Mouse (Mus musculus): ENCODE data around the gene Afm. TPM values are rescaled to one million over a fixed set of nuclear protein-coding genes. Genes with fewer than 3 reads are reported as not detected.

The Afm gene
- 4.7 and 6.2 TPM in 2 replicates for polyA plus RNA-seq (2014; fragmentation: Nextera tagmentation; extraction: Ambion mirVana)

GRCm38 (mm10) chr5:90518356-90519100, at the start of gene Afm:
Afm (plus strand) TSS chr5:90518932.
- Histone ChIP-seq H3K4me3 (ENCODE audit: low read depth, low read length) (no peak within 1 kb of the TSS), H3K4me2 (replicated peaks; ENCODE audit: low read depth, low read length) (no peak within 1 kb of the TSS), H3K27me3 (ENCODE audit: control insufficient read depth, insufficient read depth, low read length) (no peaks in the 10 kb centered on the region), H3K27ac (ENCODE audit: low read length) (peak within 1 kb of the TSS; percentile 33; the same call in 1 of the 2 replicates), H3K4me1 (ENCODE audit: control insufficient read depth, insufficient read depth, low read length) (no peaks in the 10 kb centered on the region), H3K9me3 (ENCODE audit: control insufficient read depth, low read depth, low read length) (no peaks in the 10 kb centered on the region), H3K36me3 (ENCODE audit: control insufficient read depth, insufficient read depth, low read length) (no peaks in the 10 kb centered on the region), H3K9ac (replicated peaks; ENCODE audit: low read depth, low read length) (no peak within 1 kb of the TSS)
- no peak for ATAC-seq (ENCODE audit: insufficient number of reproducible peaks, insufficient read depth, low FRiP score, low read depth)
- 57% methylated on average over 6 of the region's 6 CpGs for WGBS

DNA sequence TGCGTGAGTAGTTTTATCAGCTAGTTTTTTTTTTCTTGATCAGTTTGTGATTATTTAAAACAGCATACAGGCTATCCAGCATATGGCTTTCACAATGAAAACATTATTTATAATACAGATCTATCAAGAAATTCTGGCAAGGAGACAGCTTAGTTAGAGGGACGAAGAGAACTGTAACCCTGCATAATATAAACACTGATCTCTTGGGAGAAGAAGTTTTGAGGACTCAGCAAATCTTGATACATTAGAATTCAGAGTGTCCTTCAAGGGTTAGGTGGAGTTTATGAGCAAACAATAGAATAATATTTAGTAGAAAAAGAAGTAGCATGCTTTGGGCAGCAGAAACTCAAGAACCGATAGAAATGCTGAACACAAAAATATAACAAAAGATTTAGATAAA, 47.9 kb upstream of the Afm start:
- no peak overlapping the region for H3K4me2 ChIP-seq (replicated peaks; ENCODE audit: low read depth, low read length)
- WGBS = 69% methylated on average over 3 of the region's 3 CpGs
- no peak for ATAC-seq (ENCODE audit: insufficient number of reproducible peaks, insufficient read depth, low FRiP score, low read depth)

DNA sequence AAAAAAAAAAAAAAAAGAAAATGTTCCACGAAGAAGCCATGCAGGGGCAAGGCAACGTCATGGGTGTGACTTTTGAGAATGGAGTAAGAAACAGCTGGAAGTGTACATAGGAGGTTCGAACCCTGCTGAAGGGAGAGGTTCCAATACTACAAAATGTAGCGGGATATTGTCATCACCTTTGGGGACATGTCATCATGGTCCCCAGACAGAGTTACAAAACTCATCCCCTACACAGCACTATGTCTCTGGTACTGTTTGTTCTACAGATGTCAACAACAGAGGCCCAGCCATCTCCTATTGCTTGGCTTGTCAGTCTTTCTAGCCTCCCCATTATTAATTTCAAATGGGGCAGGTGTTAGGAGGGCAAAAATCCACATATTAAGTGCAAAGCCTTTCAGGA, 44.8 kb upstream of the Afm start:
- H3K27me3 ChIP-seq (ENCODE audit: control insufficient read depth, insufficient read depth, low read length) = no peaks in the 10 kb centered on the region
- no peak overlapping the region for H3K4me2 ChIP-seq (replicated peaks; ENCODE audit: low read depth, low read length)
- no peaks in the 10 kb centered on the region for H3K36me3 ChIP-seq (ENCODE audit: control insufficient read depth, insufficient read depth, low read length)
- H3K9me3 ChIP-seq (ENCODE audit: control insufficient read depth, low read depth, low read length) = no peaks in the 10 kb centered on the region
- H3K27ac ChIP-seq (ENCODE audit: low read length) = no peak overlapping the region
- 92% methylated on average over 4 of the region's 4 CpGs for WGBS
- H3K4me1 ChIP-seq (ENCODE audit: control insufficient read depth, insufficient read depth, low read length) = no peaks in the 10 kb centered on the region
- no peak overlapping the region for H3K9ac ChIP-seq (replicated peaks; ENCODE audit: low read depth, low read length)
- no peak overlapping the region for H3K4me3 ChIP-seq (ENCODE audit: low read depth, low read length)
- ATAC-seq (ENCODE audit: insufficient number of reproducible peaks, insufficient read depth, low FRiP score, low read depth) = no peak

More for the DNA sequence above, 47.9 kb upstream of the Afm start:
- Histone ChIP-seq H3K9me3 (ENCODE audit: control insufficient read depth, low read depth, low read length) (no peaks in the 10 kb centered on the region), H3K36me3 (ENCODE audit: control insufficient read depth, insufficient read depth, low read length) (no peaks in the 10 kb centered on the region), H3K27ac (ENCODE audit: low read length) (no peak overlapping the region), H3K4me3 (ENCODE audit: low read depth, low read length) (no peak overlapping the region), H3K4me1 (ENCODE audit: control insufficient read depth, insufficient read depth, low read length) (no peaks in the 10 kb centered on the region), H3K27me3 (ENCODE audit: control insufficient read depth, insufficient read depth, low read length) (no peaks in the 10 kb centered on the region), H3K9ac (replicated peaks; ENCODE audit: low read depth, low read length) (no peak overlapping the region)

GRCm38 (mm10) chr5:90474369-90474768, 44.4 kb upstream of the Afm start:
- Histone ChIP-seq H3K4me2 (replicated peaks; ENCODE audit: low read depth, low read length) (no peak overlapping the region), H3K9me3 (ENCODE audit: control insufficient read depth, low read depth, low read length) (no peaks in the 10 kb centered on the region), H3K9ac (replicated peaks; ENCODE audit: low read depth, low read length) (no peak overlapping the region), H3K36me3 (ENCODE audit: control insufficient read depth, insufficient read depth, low read length) (no peaks in the 10 kb centered on the region), H3K27ac (ENCODE audit: low read length) (no peak overlapping the region), H3K27me3 (ENCODE audit: control insufficient read depth, insufficient read depth, low read length) (no peaks in the 10 kb centered on the region), H3K4me1 (ENCODE audit: control insufficient read depth, insufficient read depth, low read length) (no peaks in the 10 kb centered on the region), H3K4me3 (ENCODE audit: low read depth, low read length) (no peak overlapping the region)
- WGBS = 85% methylated on average over 5 of the region's 5 CpGs
- ATAC-seq (ENCODE audit: insufficient number of reproducible peaks, insufficient read depth, low FRiP score, low read depth) = no peak

DNA sequence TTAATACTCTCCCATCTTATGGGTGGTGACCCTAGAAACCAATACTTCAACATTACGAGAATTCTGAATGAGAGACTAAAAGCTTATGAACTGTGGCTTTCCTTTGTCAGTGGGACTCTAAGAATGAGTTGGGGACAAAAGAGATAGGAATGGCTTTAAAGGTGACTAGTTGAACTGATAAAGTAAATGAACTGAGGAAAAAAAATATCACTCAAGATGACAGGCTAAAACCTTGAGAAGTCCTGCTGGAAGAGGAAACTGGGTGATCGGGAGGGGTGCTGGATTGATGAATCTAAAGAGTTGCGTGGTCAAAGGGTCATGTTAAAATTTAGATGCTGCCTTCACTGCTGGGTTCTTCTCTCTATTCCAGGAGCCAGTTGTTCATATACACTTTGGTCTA, 42.0 kb upstream of the Afm start:
- H3K4me1 ChIP-seq (ENCODE audit: control insufficient read depth, insufficient read depth, low read length) = no peaks in the 10 kb centered on the region
- H3K27ac ChIP-seq (ENCODE audit: low read length) = no peak overlapping the region
- no peaks in the 10 kb centered on the region for H3K9me3 ChIP-seq (ENCODE audit: control insufficient read depth, low read depth, low read length)
- no peaks in the 10 kb centered on the region for H3K27me3 ChIP-seq (ENCODE audit: control insufficient read depth, insufficient read depth, low read length)
- no peak overlapping the region for H3K4me2 ChIP-seq (replicated peaks; ENCODE audit: low read depth, low read length)
- ATAC-seq (ENCODE audit: insufficient number of reproducible peaks, insufficient read depth, low FRiP score, low read depth) = no peak
- WGBS = 64% methylated on average over 3 of the region's 3 CpGs
- H3K36me3 ChIP-seq (ENCODE audit: control insufficient read depth, insufficient read depth, low read length) = no peaks in the 10 kb centered on the region
- H3K9ac ChIP-seq (replicated peaks; ENCODE audit: low read depth, low read length) = no peak overlapping the region
- H3K4me3 ChIP-seq (ENCODE audit: low read depth, low read length) = no peak overlapping the region

- Histone ChIP-seq H3K4me2 (replicated peaks; ENCODE audit: low read depth, low read length) (no peak overlapping the region), H3K27me3 (ENCODE audit: control insufficient read depth, insufficient read depth, low read length) (no peaks in the 10 kb centered on the region), H3K9me3 (ENCODE audit: control insufficient read depth, low read depth, low read length) (no peaks in the 10 kb centered on the region), H3K9ac (replicated peaks; ENCODE audit: low read depth, low read length) (no peak overlapping the region), H3K4me1 (ENCODE audit: control insufficient read depth, insufficient read depth, low read length) (no peaks in the 10 kb centered on the region), H3K27ac (ENCODE audit: low read length) (no peak overlapping the region), H3K36me3 (ENCODE audit: control insufficient read depth, insufficient read depth, low read length) (no peaks in the 10 kb centered on the region), H3K4me3 (ENCODE audit: low read depth, low read length) (no peak overlapping the region)
- ATAC-seq (ENCODE audit: insufficient number of reproducible peaks, insufficient read depth, low FRiP score, low read depth) = no peak
- 69% methylated on average over 7 of the region's 7 CpGs for WGBS
Observed at GRCm38 (mm10) chr5:90477308-90478140, 41.2 kb upstream of the Afm start.

GRCm38 (mm10) chr5:90478886-90479285, 39.8 kb upstream of the Afm start:
- ATAC-seq (ENCODE audit: insufficient number of reproducible peaks, insufficient read depth, low FRiP score, low read depth) = no peak
- no peak overlapping the region for H3K27ac ChIP-seq (ENCODE audit: low read length)
- no peak overlapping the region for H3K9ac ChIP-seq (replicated peaks; ENCODE audit: low read depth, low read length)

DNA sequence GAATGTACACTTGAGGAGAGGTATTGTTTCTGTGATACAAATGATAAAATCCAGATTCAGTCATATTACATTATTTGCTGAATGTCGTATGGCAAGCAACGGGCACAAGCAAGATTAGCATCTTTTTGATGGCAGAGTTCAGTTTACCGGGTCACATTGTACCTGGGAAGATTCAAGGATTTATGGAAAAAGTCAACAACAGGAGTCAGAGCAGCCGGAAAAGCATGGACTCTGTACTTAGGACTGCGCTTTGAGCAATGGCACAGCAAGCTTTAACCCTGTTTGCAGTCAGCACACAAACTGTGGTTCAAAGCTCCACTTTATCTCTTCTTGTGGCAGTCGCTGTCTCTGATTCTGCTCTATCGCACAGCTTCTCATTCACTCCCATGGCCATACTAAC, 33.1 kb upstream of the Afm start:
- no peaks in the 10 kb centered on the region for H3K27me3 ChIP-seq (ENCODE audit: control insufficient read depth, insufficient read depth, low read length)
- no peaks in the 10 kb centered on the region for H3K36me3 ChIP-seq (ENCODE audit: control insufficient read depth, insufficient read depth, low read length)
- H3K4me1 ChIP-seq (ENCODE audit: control insufficient read depth, insufficient read depth, low read length) = no peaks in the 10 kb centered on the region
- H3K27ac ChIP-seq (ENCODE audit: low read length) = no peak overlapping the region
- no peaks in the 10 kb centered on the region for H3K9me3 ChIP-seq (ENCODE audit: control insufficient read depth, low read depth, low read length)
- no peak overlapping the region for H3K4me3 ChIP-seq (ENCODE audit: low read depth, low read length)
- ATAC-seq (ENCODE audit: insufficient number of reproducible peaks, insufficient read depth, low FRiP score, low read depth) = no peak
- 73% methylated on average over 7 of the region's 7 CpGs for WGBS
- no peak overlapping the region for H3K4me2 ChIP-seq (replicated peaks; ENCODE audit: low read depth, low read length)
- H3K9ac ChIP-seq (replicated peaks; ENCODE audit: low read depth, low read length) = no peak overlapping the region

More at GRCm38 (mm10) chr5:90478886-90479285, 39.8 kb upstream of the Afm start:
- Histone ChIP-seq H3K4me1 (ENCODE audit: control insufficient read depth, insufficient read depth, low read length) (no peaks in the 10 kb centered on the region), H3K4me2 (replicated peaks; ENCODE audit: low read depth, low read length) (no peak overlapping the region), H3K4me3 (ENCODE audit: low read depth, low read length) (no peak overlapping the region), H3K36me3 (ENCODE audit: control insufficient read depth, insufficient read depth, low read length) (no peaks in the 10 kb centered on the region), H3K27me3 (ENCODE audit: control insufficient read depth, insufficient read depth, low read length) (no peaks in the 10 kb centered on the region), H3K9me3 (ENCODE audit: control insufficient read depth, low read depth, low read length) (no peaks in the 10 kb centered on the region)
- WGBS = 78% methylated on average over 1 of the region's 1 CpGs

Data from stomach, embryonic 14.5 days (tissue).